Mouse (Mus musculus) C2C12 (cell line): ENCODE data around the gene Med11. TPM values are rescaled to one million over a fixed set of nuclear protein-coding genes. Genes with fewer than 3 reads are reported as not detected.

Experiments used
- H3K27me3 ChIP-seq: one replicate; pipeline ENCODE4 v1.6.1; 2011; ENCODE audit not compliant: control insufficient read depth, insufficient read depth, insufficient read length
- H3K36me3 ChIP-seq: one replicate; pipeline ENCODE4 v1.6.1; 2011; ENCODE audit not compliant: control insufficient read depth, insufficient read depth
- H3K4me3 ChIP-seq: one replicate; pipeline ENCODE4 v1.5.1; 2011; ENCODE audit warnings: mild to moderate bottlenecking, control low read depth; ENCODE audit not compliant: poor library complexity, insufficient read depth, severe bottlenecking
- H3K79me2 ChIP-seq: one replicate; pipeline ENCODE4 v1.6.1; 2011; ENCODE audit not compliant: control insufficient read depth, insufficient read depth
- H3K79me3 ChIP-seq: one replicate; pipeline ENCODE4 v1.6.1; 2011; ENCODE audit warnings: low read depth, control low read depth
- H3ac ChIP-seq: one replicate; pipeline ENCODE3; 2011; ENCODE audit warnings: low read depth; ENCODE audit not compliant: control insufficient read depth, insufficient read length
- CEBPB ChIP-seq: IDR thresholded peaks from one replicate; pipeline ENCODE4 v1.6.1; 2011; ENCODE audit warnings: low read depth, mild to moderate bottlenecking, control low read depth, moderate library complexity
- CTCF ChIP-seq: IDR thresholded peaks from one replicate; pipeline ENCODE4 v1.5.1; 2011; ENCODE audit not compliant: control insufficient read depth, insufficient read depth, insufficient read length
- FOSL1 ChIP-seq: IDR thresholded peaks from one replicate; pipeline ENCODE4 v1.8.0; 2011; ENCODE audit warnings: mild to moderate bottlenecking, low read length; ENCODE audit not compliant: poor library complexity, insufficient read depth, severe bottlenecking
- MAX ChIP-seq: IDR thresholded peaks from one replicate; pipeline ENCODE4 v1.6.1; 2011; ENCODE audit warnings: mild to moderate bottlenecking, control low read depth
- MYOD1 ChIP-seq: IDR thresholded peaks from one replicate; pipeline ENCODE4 v1.6.1; 2011; ENCODE audit warnings: low read depth; ENCODE audit not compliant: control insufficient read depth, insufficient read length
- MYOG ChIP-seq: IDR thresholded peaks from one replicate; pipeline ENCODE4 v1.6.1; 2011; ENCODE audit not compliant: control insufficient read depth, insufficient read length; ENCODE audit errors: extremely low read depth
- USF1 ChIP-seq: IDR thresholded peaks from one replicate; pipeline ENCODE4 v1.6.1; 2011; ENCODE audit warnings: low read depth, mild to moderate bottlenecking, control low read depth, moderate library complexity
- polyA plus RNA-seq: library from polyadenylated mRNA; unstranded; fragments of >200 nt; fragmentation: generic; extraction: Trizol; gene quantifications from one replicate; pipeline ENCODE4 v1.2.1, GENCODE M21; 2012; ENCODE audit warnings: missing spikeins

The Med11 gene
- polyA plus RNA-seq, 1 experiment: 46.2 TPM

- Histone ChIP-seq H3K79me3 (no peaks in the 10 kb centered on the region), H3K27me3 (no peaks in the 10 kb centered on the region), H3K36me3 (peaks cover 31% of the 10 kb centered on the region), H3ac (no peak overlapping the region), H3K79me2 (no peaks in the 10 kb centered on the region), H3K4me3 (no peak overlapping the region)
- no peak for TF ChIP-seq MYOD1
- no peak for TF ChIP-seq FOSL1
- no peak for TF ChIP-seq CEBPB
- TF ChIP-seq MAX: no peak
- no peak for TF ChIP-seq MYOG
- TF ChIP-seq USF1: no peak
- no peak for TF ChIP-seq CTCF
Observed at GRCm38 (mm10) chr11:70441882-70442281, 9.8 kb upstream of the Med11 start.

DNA sequence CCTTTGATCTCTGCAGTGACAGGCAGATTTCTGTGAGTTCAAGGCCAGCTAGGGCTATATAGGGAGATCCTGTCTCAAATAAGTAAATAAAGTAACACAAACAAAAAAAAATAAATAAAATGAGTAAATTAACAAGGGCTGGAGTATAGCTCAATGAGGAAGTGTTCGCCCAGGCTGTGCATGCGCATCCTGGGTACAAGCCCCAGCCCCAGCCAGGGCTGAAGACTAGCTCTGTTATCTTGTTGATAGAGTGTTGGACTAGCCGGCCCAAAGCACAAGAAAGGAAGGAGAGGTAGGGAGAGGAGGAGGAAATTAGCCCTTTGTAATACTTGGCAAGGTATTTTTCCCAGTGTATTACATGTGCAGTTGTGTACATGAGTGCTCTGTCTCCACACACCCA is 7.8 kb upstream of the Med11 start:
- H3K79me2 ChIP-seq: no peaks in the 10 kb centered on the region
- H3K4me3 ChIP-seq: no peak overlapping the region
- H3K36me3 ChIP-seq: peaks cover 20% of the 10 kb centered on the region
- H3K27me3 ChIP-seq: no peaks in the 10 kb centered on the region
- H3K79me3 ChIP-seq: no peaks in the 10 kb centered on the region
- H3ac ChIP-seq: no peak overlapping the region
- TF ChIP-seq CTCF (no peak), MAX (no peak), CEBPB (no peak), MYOG (no peak), FOSL1 (no peak), MYOD1 (no peak), USF1 (no peak)

DNA sequence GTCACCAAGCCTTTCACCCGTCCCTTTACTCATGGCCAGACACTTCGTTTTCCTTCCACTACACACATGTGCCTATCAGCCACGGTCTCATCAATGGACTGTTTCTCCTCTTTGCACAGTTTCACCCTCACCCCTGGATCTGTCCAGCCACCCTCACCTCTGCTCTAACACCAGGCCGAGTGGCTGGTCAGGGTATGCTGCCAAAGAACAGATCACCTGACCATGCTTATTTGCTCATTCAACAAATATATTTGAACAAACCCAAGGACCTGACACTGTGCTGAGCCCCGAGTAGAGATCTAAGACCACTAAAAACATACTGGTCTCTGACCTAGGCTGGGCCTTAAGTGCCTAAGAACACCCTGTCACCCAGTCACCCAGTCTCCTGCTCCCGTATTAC is 7.1 kb upstream of the Med11 start:
- H3K79me3 ChIP-seq: no peaks in the 10 kb centered on the region
- no peak for TF ChIP-seq CTCF
- TF ChIP-seq MYOG: no peak
- TF ChIP-seq CEBPB: no peak
- TF ChIP-seq USF1: no peak
- TF ChIP-seq MAX: no peak
- no peak for TF ChIP-seq FOSL1
- no peak for TF ChIP-seq MYOD1
- no peaks in the 10 kb centered on the region for H3K79me2 ChIP-seq
- H3K27me3 ChIP-seq: no peaks in the 10 kb centered on the region
- H3ac ChIP-seq: no peak overlapping the region
- peaks cover 14% of the 10 kb centered on the region for H3K36me3 ChIP-seq
- no peak overlapping the region for H3K4me3 ChIP-seq

DNA sequence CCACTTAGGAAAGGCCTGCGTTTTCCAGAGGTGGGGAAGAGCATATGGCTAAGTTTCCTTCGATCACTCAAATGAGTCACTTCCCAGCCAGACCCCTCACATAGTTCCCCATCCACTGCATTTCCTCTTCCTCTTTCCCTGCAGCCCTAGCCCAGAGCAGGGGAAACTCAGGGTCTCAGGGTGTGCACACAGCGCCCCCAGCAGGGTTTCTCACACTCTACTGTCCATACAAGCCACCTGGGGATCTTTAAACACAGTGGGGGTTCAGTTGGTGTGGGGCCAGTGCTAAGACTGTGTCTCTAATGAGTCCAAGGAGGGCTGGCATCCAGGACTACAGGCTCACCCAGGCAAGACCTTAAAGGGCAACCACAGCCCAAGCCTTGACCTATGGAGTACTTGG is 5.0 kb upstream of the Med11 start:
- no peak overlapping the region for H3ac ChIP-seq
- no peaks in the 10 kb centered on the region for H3K79me3 ChIP-seq
- no peak for TF ChIP-seq CTCF
- no peak for TF ChIP-seq CEBPB
- TF ChIP-seq USF1: no peak
- no peak for TF ChIP-seq FOSL1
- no peak for TF ChIP-seq MYOD1
- no peak for TF ChIP-seq MAX
- no peaks in the 10 kb centered on the region for H3K36me3 ChIP-seq
- no peaks in the 10 kb centered on the region for H3K79me2 ChIP-seq
- H3K27me3 ChIP-seq: no peaks in the 10 kb centered on the region
- no peak overlapping the region for H3K4me3 ChIP-seq

DNA sequence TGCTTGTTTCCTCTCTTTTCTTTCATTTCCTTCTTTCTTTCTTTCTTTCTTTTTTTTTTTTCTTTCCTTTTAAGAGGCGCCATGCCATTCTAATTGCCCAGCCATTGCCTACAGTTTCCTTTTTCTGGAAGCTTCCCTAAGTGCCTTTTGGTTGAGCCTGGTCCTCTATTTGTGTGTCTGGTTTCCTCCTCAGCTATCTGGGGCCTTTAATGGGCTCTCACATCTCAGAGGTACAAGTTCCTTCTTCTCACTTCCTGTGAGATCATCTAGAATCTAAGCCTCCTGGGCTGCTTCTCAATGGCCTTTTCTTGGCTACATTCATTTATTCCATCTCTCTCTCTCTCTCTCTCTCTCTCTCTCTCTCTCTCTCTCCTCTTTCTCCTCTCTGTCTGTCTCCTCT is 4.3 kb upstream of the Med11 start:
- H3K27me3 ChIP-seq: no peaks in the 10 kb centered on the region
- H3K79me2 ChIP-seq: peaks cover 2% of the 10 kb centered on the region
- H3ac ChIP-seq: no peak overlapping the region
- no peaks in the 10 kb centered on the region for H3K36me3 ChIP-seq
- no peaks in the 10 kb centered on the region for H3K79me3 ChIP-seq
- no peak for TF ChIP-seq FOSL1
- no peak for TF ChIP-seq MYOG
- TF ChIP-seq MAX: no peak
- no peak for TF ChIP-seq MYOD1
- TF ChIP-seq CEBPB: no peak
- no peak for TF ChIP-seq CTCF
- no peak for TF ChIP-seq USF1
- H3K4me3 ChIP-seq: no peak overlapping the region

- H3ac ChIP-seq: no peak overlapping the region
- no peak overlapping the region for H3K4me3 ChIP-seq
- TF ChIP-seq CTCF (no peak), MYOG (no peak), CEBPB (no peak), FOSL1 (no peak), MAX (no peak)
- peaks cover 5% of the 10 kb centered on the region for H3K79me3 ChIP-seq
- H3K27me3 ChIP-seq: no peaks in the 10 kb centered on the region
- peaks cover 18% of the 10 kb centered on the region for H3K79me2 ChIP-seq
- H3K36me3 ChIP-seq: peaks cover 4% of the 10 kb centered on the region
Observed at GRCm38 (mm10) chr11:70450926-70451325, 793 bp upstream of the Med11 start.
